Mouse (Mus musculus): ENCODE data around the gene Fam78a. TPM values are rescaled to one million over a fixed set of nuclear protein-coding genes. Genes with fewer than 3 reads are reported as not detected.
A peak's percentile ranks its signal among the peaks of the same experiment; 100 is the strongest.

The Fam78a gene
- total and polyA plus RNA-seq, 3 experiments, result 16.0 to 17.4 TPM; not detected in 1

DNA sequence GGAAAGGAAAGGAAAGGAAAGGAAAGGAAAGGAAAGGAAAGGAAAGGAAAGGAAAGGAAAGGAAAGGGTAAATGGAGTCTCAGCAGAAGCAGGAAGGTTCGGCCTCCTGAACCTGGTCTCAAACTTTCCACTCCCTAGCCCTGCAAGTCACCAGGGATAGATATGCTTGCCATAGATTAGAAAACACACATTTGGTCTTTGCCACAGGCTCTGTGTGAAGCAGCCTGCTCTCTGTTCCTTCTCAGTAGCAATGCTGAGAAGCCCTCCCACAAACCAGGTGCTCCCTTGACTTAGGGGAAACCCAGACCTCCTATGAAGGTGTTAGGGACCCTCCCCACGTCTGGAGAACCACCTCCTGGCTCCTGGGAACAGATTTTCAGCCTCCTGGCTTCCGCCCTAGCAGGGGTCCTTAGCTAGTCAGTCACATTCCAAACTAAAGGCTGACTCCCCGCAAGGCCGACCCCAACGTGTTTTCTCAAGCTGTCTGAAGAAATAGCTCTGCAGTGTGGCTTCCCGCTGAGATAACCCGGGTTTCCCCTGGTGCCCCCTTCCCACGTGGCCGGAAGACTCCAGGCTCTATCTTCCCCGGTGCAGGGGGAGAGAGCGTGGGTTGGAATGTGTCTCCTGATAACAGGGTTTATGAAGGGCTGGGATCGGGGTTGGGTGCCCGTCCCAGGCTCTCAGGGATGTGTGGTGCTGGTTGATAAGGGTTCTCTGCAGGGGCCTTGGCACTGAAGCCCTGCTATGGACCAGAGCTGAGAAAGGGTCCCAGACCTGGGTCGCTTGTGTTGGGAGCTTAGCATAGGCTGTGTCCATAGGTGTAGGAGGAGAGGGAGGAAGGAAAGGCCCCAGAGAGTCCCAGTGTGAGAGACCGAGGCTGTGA, 43.2 kb upstream of the Fam78a start:
- Histone ChIP-seq H3K9me3 (replicated peaks; ENCODE audit: insufficient read depth, low read length) (no peaks in the 10 kb centered on the region), H3K36me3 (ENCODE audit: control insufficient read depth in 1 of 2, insufficient read depth in 2 of 2, low read length in 2 of 2) (peaks cover 0 to 32% of the 10 kb centered on the region in 2 experiments; a peak in 2 of 4 replicates), H3K4me1 (ENCODE audit: control insufficient read depth in 1 of 2, insufficient read depth in 2 of 2, low read length in 2 of 2) (peaks cover 27 to 41% of the 10 kb centered on the region in 2 experiments), H3K4me3 (ENCODE audit: control insufficient read depth in 1 of 2, insufficient read depth in 1 of 2, low read depth in 2 of 2, low read length in 2 of 2) (peak overlapping the region; percentile 24 to 32; a peak in 3 of 4 replicates), H3K27ac (ENCODE audit: control insufficient read depth, low read depth, low read length) (peak overlapping the region; percentile 100), H3K9ac (ENCODE audit: control insufficient read depth, low read depth, low read length, poor library complexity, severe bottlenecking) (peak overlapping the region; percentile 78), H3K27me3 (ENCODE audit: control insufficient read depth in 1 of 2, insufficient read depth in 2 of 2, low read length in 2 of 2) (no peaks in the 10 kb centered on the region), H3K79me2 (ENCODE audit: control insufficient read depth, insufficient read depth, low read length, poor library complexity) (no peaks in the 10 kb centered on the region)
- peak; percentile 98 for DNase-seq (ENCODE audit: low read depth, low spot score)
- peak; percentile 67 for TF ChIP-seq NELFE (IDR thresholded peaks at IDR 0.05; ENCODE audit: low read depth, low read length)
- peak; percentile 97 for TF ChIP-seq USF1 (IDR thresholded peaks at IDR 0.05; ENCODE audit: low read depth, low read length)
- TF ChIP-seq MYB (IDR thresholded peaks at IDR 0.05; ENCODE audit: low read depth, low read length), result peak; percentile 76; the same call in 1 of the 2 replicates
- TF ChIP-seq TBP (IDR thresholded peaks at IDR 0.05; ENCODE audit: low read depth, low read length), result peak; percentile 96
- TF ChIP-seq CHD1 (IDR thresholded peaks at IDR 0.05; ENCODE audit: low read depth, low read length), result no peak
- TF ChIP-seq ZNF384 (IDR thresholded peaks at IDR 0.05; ENCODE audit: low read depth, low read length), result peak; percentile 63; the same call in 1 of the 2 replicates
- TF ChIP-seq ELF1 (IDR thresholded peaks at IDR 0.05; ENCODE audit: low read depth, low read length), result peak; percentile 90
- TF ChIP-seq MYC (IDR thresholded peaks at IDR 0.05; ENCODE audit: low read depth, low read length), result peak; percentile 95
- 0 out of 2 replicates have a peak, but pooled peaks have one; percentile 31 for TF ChIP-seq ZKSCAN1 (IDR thresholded peaks at IDR 0.05; ENCODE audit: low read depth, low read length)
- TF ChIP-seq TCF12 (IDR thresholded peaks at IDR 0.05; ENCODE audit: low read depth, low read length), result peak; percentile 100
- peak; percentile 97 for TF ChIP-seq MAX (IDR thresholded peaks at IDR 0.05; ENCODE audit: low read length)
- no peak; the same call in 1 of the 2 replicates for TF ChIP-seq CHD2 (IDR thresholded peaks at IDR 0.05; ENCODE audit: low read length)
- peak; percentile 95; the same call in 1 of the 2 replicates for TF ChIP-seq MAZ (IDR thresholded peaks at IDR 0.05; ENCODE audit: low read depth, low read length)
- peak; percentile 7 to 81; a peak in 2 of 4 replicates for TF ChIP-seq USF2 (IDR thresholded peaks at IDR 0.05; ENCODE audit: borderline replicate concordance in 1 of 2, insufficient read depth in 1 of 2, low read depth in 1 of 2, low read length in 2 of 2)
- peak; percentile 94 for TF ChIP-seq MXI1 (IDR thresholded peaks at IDR 0.05; ENCODE audit: low read depth, low read length)
- TF ChIP-seq POLR2AphosphoS5 (IDR thresholded peaks at IDR 0.05; ENCODE audit: borderline replicate concordance, low read depth, low read length), result no peak
- TF ChIP-seq NRF1 (IDR thresholded peaks at IDR 0.05; ENCODE audit: insufficient read depth, low read depth, low read length, poor library complexity, severe bottlenecking), result 0 out of 2 replicates have a peak, but pooled peaks have one; percentile 12
- peak; percentile 99 for TF ChIP-seq TAL1 (IDR thresholded peaks at IDR 0.05; ENCODE audit: low read length)
- peak; percentile 97 to 99 for TF ChIP-seq EP300 (IDR thresholded peaks at IDR 0.05; ENCODE audit: low read depth in 1 of 2, low read length in 2 of 2)
- peak; percentile 97 for TF ChIP-seq SIN3A (IDR thresholded peaks at IDR 0.05; ENCODE audit: low read length)
- TF ChIP-seq POLR2A (IDR thresholded peaks at IDR 0.05; ENCODE audit: control insufficient read depth in 1 of 2, insufficient read depth in 1 of 2, low read depth in 1 of 2, low read length in 2 of 2, poor library complexity in 1 of 2), result peak in 1 of 2 experiments; percentile 84; a peak in 3 of 4 replicates
- TF ChIP-seq E2F4 (IDR thresholded peaks at IDR 0.05; ENCODE audit: borderline replicate concordance, low read depth, low read length), result 0 out of 2 replicates have a peak, but pooled peaks have one; percentile 29
- no peak for TF ChIP-seq RAD21 (IDR thresholded peaks at IDR 0.05; ENCODE audit: low read depth, low read length)
- TF ChIP-seq HCFC1 (IDR thresholded peaks at IDR 0.05; ENCODE audit: low read depth, low read length), result peak; percentile 58; the same call in 1 of the 2 replicates
- peak; percentile 10 for TF ChIP-seq KAT2A (conservative IDR thresholded peaks at IDR 0.05; ENCODE audit: low read depth, low read length)
- TF ChIP-seq SMC3 (IDR thresholded peaks at IDR 0.05; ENCODE audit: low read depth, low read length), result peak; percentile 17; the same call in 1 of the 2 replicates
- TF ChIP-seq ETS1 (IDR thresholded peaks at IDR 0.05; ENCODE audit: low read depth, low read length), result peak; percentile 93
- TF ChIP-seq GABPA (IDR thresholded peaks at IDR 0.05; ENCODE audit: low read depth, low read length), result 0 out of 2 replicates have a peak, but pooled peaks have one; percentile 14
- peak; percentile 92; the same call in 1 of the 2 replicates for TF ChIP-seq UBTF (IDR thresholded peaks at IDR 0.05; ENCODE audit: borderline replicate concordance, insufficient read depth, low read depth, low read length)
- peak; percentile 86 for TF ChIP-seq ZMIZ1 (IDR thresholded peaks at IDR 0.05; ENCODE audit: low read depth, low read length)
- no peak for TF ChIP-seq ZC3H11A (IDR thresholded peaks at IDR 0.05; ENCODE audit: low read depth, low read length)
- TF ChIP-seq CTCF (IDR thresholded peaks at IDR 0.05 in 2 of 3, conservative IDR thresholded peaks at IDR 0.05 in 1 of 3; ENCODE audit: control insufficient read depth in 1 of 3, insufficient read depth in 1 of 3, low read depth in 2 of 3, low read length in 3 of 3, poor library complexity in 1 of 3, severe bottlenecking in 1 of 3), result no peak
- 0 out of 2 replicates have a peak, but pooled peaks have one; percentile 21 for TF ChIP-seq JUND (IDR thresholded peaks at IDR 0.05; ENCODE audit: low read depth, low read length)

All from MEL (cell line).